Mouse (Mus musculus): ENCODE results near the gene Gyg.

DNA sequence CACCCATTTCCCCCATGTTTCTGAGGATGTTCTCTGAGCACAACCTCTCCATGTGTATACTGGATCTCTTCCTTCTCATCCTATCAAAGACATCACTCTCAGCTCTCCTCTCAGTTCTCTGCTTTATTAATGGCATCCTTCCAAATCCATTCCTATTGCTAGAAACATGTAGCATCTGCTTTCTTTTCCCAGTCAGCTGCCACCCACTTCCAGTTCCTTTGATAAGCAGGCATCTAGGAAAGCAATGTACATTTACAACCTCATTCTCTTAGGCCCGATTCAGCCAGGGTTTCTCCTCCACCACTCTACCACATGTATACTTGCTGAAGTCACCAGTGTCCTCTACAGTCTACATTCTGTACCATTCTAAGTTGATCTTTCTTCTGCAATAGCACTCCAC, 21.4 kb downstream of the Gyg start:
- TF ChIP-seq CTCF (conservative IDR thresholded peaks at IDR 0.05 in 1 of 2, IDR thresholded peaks at IDR 0.05 in 1 of 2; ENCODE audit: low read depth in 2 of 2, low read length in 2 of 2) (no peak), RCOR1 (conservative IDR thresholded peaks at IDR 0.05; ENCODE audit: low read depth, low read length) (no peak), ELF1 (IDR thresholded peaks at IDR 0.05; ENCODE audit: low read depth, low read length) (no peak), TCF12 (IDR thresholded peaks at IDR 0.05; ENCODE audit: low read depth, low read length) (no peak), CHD2 (IDR thresholded peaks at IDR 0.05; ENCODE audit: low read length) (no peak), ZNF384 (IDR thresholded peaks at IDR 0.05; ENCODE audit: low read depth, low read length) (no peak), MAFK (IDR thresholded peaks at IDR 0.05; ENCODE audit: insufficient replicate concordance, low read length) (no peak), POLR2AphosphoS2 (IDR thresholded peaks at IDR 0.05; ENCODE audit: low read depth, low read length) (no peak), EP300 (IDR thresholded peaks at IDR 0.05; ENCODE audit: low read length) (no peak), POLR2A (IDR thresholded peaks at IDR 0.05; ENCODE audit: low read depth, low read length) (no peak), JUND (conservative IDR thresholded peaks at IDR 0.05; ENCODE audit: low read depth, low read length) (no peak), USF1 (IDR thresholded peaks at IDR 0.05; ENCODE audit: low read depth, low read length) (no peak), GABPA (IDR thresholded peaks at IDR 0.05; ENCODE audit: insufficient replicate concordance, low read depth, low read length) (no peak)

Data from CH12.LX (cell line).